Mouse (Mus musculus) liver, adult (tissue): ENCODE data around the gene Optn.
A peak's percentile ranks its signal among the peaks of the same experiment; 100 is the strongest.

ENCODE experiments used
- GATA4 ChIP-seq: IDR thresholded peaks from 2 replicates; pipeline ENCODE4 v1.6.1; 2014; ENCODE audit warnings: mild to moderate bottlenecking, low read length; ENCODE audit not compliant: insufficient replicate concordance

Gene Optn

DNA sequence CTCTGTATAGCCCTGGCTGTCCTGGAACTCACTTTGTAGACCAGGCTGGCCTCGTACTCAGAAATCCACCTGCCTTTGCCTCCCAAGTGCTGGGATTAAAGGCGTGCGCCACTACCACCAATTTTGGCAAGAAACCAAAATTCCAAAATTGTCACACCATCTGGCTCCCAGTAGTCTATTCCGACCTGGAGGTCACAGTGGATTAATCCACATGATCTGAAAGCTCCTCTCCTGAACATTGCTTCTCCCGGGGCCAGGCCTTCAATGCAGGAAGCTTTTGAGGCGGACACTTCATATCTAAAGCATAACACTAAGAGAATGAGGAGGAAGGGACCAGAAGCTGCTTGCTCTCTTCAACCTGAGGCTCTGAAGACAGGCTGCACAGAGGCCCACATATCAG, 48.3 kb downstream of the Optn start:
- TF ChIP-seq GATA4 = no peak

DNA sequence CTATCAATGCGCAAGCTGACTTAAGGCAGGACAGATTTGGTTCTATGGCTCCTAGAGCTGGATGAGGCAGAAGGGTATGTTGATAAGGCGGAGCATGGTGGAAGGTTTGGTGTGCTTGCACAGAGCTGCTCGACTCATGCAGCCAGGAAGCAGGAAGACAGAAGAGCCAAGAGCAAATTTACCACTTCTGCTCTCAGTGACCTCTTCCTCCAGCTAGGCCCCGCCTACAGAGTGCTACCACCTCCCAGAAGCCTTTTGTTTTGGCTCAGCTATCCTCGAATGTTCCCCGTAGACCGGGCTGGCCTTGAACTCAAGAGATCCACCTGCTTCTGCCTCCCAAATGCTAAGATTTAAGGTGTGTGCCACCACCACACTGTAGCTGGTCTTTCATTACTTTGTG, 49.2 kb downstream of the Optn start:
- TF ChIP-seq GATA4 = no peak

DNA sequence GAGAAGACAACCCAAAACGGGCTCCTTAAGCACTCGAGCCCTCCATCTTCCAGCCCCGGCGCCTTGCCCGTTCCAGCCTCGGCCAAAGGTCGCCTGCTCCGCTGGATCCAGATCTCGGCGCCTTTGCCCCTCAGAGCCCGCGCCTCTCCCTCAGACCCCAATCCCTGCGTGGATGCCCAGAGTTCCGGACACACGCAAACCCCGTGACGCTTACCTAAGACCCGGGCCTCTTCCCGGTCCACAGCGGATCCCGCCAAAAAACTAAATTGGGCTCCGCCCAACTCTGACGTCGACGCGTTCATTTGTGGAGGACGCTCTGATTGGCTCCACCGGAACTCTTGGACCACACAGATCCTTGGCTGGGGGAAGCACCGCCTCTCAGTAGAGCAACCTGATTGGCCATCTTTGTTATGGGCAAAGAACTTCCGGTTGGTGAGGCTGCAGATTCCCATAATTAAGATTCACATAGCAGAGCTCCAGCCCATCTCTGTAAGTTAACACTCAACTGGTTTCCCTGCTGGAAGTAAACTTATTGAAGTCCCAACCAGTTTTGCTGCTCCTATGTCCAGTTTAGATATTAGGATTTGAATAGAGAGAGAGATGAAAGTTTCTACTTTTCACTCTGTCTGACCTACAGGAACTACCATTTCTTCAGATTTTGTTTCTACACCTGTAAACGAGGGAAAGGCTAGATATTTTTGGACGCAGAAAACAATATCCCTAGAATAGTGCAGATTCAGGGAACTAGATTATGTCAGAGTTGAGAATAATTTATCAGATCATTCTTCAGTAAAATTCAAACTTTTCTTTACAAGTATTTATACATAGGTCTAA, 51.1 kb downstream of the Optn start, which contains the start of gene Mcm10:
Gene Mcm10, minus strand, starts transcription at position 301 of the 834 bp plus-strand sequence.
- no peak for TF ChIP-seq GATA4

DNA sequence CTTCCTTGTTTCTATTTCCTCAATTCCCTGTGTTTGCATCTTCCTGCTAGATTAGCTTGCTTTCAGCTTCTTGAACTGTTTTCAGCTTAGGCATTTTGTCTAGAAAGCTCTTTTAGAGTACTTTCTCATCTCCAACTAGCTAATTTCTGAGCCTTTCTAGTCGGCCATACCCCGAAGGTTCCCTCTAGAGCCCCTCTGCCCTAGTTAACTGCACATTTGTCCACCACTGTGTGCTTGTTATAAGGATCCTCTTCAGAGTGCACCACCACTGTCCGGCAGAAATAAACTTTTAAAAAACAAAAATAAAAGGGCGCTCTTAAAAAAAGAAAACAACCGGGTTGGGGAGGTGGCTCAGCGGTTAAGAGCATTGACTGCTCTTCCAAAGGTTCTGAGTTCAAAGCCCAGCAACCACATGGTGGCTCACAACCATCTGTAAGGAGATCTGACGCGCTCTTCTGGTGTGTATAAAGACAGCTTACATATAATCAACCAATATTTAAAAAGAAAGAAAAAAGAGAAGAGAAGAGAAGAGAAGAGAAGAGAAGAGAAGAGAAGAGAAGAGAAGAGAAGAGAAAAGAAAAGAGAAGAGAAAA, 51.9 kb downstream of the Optn start:
- TF ChIP-seq GATA4 = no peak

DNA sequence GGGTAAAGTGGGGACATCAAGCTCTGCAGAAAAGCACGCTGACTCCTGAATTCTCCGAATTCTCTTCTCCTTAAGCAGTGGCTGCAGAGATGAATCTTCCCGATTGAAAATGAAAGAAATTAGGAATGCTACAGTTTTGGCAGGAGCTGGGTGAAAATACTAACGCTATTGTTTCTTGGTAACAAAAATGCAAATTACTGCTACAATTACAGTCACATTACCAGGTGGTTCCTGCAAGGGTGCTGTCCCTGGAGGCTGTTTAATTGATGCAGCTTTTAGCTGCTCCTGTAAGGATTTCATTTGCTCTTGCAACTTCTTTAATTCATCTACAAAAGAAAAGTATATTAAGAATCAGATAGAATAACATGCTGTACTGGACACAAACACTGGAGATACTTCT, 56.7 kb downstream of the Optn start:
- TF ChIP-seq GATA4 = no peak

DNA sequence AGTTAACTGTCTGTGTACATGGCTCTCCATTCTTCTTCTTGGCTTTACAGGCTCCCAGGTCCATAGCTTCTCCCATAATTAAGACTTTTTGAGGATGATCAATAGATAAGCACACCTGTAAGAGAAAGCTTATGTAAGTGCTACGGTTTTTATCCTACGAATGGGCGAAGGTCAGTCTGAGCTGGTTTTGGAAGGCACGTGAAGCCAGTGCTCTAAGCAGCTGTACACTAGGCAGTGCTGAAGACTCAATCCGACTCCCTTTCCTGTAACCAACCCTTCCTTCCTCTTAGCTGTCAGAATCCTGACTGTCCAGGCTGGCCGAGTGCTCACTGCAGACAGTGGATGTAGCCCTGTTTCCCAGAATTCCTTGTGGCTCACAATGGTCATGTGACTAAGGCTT, 62.6 kb downstream of the Optn start:
- no peak for TF ChIP-seq GATA4

DNA sequence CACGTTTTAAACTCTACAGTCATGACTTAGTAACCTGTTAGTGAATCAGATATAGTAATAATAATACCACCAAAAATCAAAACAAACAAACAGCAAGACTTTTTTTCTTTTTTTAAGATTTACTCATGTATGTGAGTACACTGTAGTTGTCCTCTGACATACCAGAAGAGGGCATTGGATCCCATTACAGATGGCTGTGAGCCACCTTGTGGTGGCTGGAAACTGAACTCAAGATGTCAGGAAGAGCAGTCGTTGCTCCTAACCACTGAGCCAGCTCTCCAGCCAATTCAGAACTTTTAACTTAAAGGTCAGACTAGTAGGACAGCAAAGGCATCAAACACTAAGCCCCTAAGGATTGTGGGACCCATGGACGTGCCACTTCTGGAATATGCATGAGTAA, 64.9 kb downstream of the Optn start:
- no peak for TF ChIP-seq GATA4

DNA sequence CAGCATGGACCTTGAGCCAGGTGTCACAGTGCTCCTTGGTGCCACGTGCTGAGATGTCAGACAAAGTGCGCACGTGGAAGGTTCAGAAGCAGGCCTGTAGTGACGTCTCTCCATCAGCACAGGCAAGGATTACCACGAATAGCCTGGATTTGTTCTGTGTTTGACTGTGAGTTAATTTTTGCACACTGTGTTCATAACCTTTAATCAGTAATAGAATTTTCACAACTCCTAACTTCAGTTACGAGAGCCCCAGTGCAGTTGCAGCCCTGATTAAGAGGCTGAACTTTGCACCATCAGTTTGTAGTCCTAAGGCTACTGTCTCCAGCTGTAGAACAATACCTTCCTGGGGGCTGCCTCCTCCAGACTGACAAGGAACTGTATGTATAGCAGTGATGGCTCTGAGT, 67.4 kb downstream of the Optn start:
- peak; percentile 41; the same call in 1 of the 2 replicates for TF ChIP-seq GATA4

DNA sequence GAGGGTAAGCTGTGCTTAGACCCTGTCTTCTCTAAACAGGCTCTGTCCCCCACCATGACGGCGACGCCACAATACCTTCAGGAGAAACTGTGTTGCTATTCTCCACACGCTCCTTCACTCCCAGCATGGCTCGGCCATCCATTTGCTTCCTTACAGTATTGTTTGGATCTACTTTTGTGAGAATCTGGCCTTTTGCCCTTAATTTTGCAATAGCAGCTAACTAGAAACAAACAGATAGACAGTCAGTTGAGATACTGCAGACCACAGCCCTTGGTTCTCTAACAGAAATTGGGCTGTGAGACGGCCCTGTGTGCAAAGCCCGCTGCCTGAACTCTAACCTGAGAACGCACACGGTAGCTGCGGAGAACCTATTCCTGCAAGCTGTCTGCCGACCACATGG, 68.2 kb downstream of the Optn start:
- no peak for TF ChIP-seq GATA4

DNA sequence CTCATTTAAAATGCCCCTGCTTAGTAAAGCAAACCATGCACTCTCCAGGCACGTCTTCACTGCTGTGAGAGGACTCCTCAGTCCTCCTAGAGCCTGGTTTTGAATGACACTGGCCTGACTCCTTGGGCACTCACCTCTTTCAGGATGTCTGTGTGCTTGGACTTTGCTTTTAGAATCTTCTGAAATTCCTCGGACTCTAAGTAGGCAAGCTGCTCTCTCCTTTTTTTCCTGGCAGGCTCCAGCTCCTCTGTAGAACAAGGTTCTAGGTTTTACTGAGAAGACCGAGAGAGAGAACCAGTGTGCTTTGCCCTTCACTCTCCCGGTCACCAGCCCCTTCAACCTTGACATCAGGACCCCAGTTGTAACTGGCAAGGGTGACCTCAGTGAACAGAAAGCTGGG, 69.4 kb downstream of the Optn start:
- TF ChIP-seq GATA4 = no peak

DNA sequence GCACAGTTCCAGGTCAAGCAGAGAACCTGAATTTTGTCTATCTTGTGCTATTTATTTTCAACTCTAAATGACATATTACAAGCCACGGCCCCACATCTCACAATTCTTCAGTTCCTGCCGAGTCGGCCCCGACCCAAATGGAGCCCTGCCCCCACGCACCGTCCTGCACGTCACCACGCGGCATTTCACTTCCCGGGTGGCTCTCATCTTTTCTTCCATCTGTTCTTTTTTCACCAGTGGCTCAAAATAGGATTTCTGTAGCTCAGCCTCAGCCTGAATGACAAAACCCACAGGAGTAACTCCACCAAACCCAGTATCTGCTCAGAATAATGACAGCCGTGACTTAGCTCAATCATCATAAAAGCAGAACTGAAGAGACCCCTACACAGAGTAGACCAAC, 70.3 kb downstream of the Optn start:
- no peak for TF ChIP-seq GATA4

DNA sequence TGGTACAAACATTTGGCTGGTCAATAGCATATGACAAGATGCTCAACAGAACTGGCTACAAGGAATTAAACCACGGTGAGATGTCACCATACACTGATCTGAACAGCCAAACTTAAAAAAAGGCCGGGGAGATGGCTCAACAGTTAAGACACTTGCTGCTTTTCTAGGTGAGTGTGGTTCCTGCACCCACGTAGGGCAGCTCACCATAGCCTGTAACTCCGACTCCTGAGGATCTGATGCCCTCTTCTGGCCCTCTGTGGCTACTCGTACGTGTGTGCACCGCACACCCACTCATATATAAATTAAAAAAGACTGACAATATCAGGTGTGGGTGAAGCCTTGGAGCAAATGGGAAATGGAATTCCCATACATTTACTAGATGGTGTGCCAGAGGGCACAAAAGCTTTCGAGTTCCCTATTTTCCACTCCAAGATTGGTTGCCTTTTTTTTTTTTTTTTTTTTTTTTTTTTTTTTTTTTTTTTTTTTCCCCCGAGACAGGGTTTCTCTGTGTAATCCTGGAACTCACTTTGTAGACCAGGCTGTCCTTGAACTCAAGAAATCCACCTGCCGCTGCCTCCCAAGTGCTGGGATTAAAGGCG, 74.9 kb downstream of the Optn start:
- TF ChIP-seq GATA4 = no peak

DNA sequence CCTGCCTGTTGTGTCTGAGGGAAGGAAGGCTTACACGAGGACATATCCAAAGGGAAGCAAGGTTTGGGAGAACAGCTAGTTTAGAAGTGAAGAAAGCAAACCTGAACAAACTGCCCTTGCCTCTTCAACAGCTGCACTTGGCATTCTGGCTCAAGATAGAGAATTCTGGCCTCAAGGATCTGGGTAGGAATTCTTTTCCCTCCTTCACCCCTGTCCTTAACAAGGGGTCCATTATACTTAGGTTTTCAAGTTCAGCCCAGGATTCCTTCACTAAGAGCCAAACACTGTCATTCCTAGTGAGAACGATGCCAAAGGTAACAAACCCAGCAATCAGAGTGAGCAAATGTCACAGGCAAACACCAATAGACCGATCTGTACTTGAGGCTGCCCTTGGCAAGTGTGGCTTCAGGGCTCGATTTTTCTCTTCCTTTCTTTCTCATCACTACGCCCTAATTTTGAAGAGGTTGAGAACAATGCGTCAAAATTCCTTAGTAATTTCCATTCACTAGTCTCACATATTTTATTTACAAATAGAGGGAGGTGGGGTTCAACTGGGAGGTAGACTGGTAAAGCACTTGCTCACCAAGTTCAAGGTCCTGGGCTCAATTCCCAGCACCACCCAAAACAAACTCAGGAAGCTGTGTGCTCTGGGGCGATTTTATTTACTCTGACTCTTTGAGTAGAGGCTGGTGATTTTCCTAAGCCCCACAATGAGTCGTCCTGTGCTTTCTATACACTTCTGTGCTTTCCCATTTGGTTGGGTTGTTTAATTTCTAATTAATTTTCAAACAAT, 76.3 kb downstream of the Optn start:
- TF ChIP-seq GATA4 = no peak

DNA sequence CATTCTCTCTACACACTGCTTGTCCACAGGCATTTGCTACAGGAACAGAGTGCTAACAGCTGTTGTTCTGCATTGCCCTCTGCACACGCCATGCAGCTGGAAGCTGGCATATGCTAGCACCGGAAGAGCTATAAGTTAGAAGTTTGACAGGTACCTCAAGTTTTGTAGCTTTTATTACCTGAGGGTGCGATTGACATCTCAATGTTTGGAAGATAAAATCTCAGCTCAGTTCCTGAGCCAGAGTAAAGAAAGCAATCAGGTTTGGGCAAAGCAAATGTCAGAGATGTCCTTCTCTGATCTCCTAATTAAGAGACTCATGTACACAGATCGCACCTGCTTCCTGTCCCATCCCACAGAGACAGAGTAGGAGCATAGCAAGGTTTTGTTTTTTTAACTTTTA, 77.1 kb downstream of the Optn start:
- no peak for TF ChIP-seq GATA4

DNA sequence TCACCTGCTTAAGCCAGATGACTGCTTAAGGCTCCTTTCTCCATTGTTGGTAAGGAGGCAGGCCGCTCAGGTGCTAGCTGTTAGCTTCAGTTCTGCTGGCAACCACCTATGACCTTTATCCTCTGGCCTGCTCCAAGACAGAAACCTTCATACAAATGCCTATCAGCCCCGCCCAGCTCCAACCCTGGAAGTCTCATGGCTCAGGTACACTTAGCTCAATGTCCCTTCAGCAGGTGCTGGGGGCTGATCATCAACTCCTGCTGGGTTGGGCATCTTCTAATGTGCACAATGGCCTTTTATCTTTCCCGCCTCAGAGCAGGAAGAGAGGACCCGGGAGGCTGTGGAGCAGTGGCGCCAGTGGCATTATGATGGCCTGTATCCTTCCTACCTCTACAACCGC, 78.9 kb downstream of the Optn start:
- no peak for TF ChIP-seq GATA4

DNA sequence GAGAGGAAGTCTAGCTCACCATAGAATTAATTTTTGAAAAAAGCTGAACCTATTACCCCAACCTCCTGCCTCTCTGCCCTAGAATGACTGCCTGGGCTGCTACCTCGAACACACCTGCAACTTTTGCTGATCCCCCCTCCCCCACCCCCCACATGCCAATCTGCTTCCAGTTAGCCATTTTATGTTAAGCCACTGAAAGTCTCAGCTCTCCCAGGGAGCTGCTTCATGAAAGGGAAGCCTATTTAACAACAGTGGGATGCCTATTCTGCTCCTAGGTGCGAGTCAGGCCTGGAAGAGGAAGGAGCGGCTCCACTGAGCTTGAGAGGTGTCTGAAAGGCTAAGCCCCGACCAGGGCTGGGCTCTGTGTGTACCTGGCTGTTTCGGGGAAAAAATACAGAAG, 79.9 kb downstream of the Optn start:
- no peak for TF ChIP-seq GATA4

DNA sequence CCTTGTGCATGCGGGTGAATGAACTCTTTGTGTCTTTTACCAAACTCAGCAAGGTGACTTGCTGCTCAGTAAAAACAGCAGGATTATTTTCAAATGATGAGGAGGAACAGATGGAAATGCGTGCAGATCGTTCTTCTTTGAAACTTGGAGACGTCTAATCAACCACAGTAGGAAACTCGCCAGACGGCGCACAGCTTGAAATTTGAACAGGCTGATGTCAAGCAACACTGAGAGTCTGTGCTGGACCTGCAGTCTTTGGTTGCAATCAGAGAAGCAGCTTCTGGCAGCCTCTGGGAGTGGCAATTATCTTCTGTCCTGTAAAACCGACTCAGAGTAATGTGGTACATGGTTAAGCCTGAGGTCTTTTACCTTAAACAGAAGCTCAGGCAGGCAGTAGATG, 85.8 kb downstream of the Optn start:
- TF ChIP-seq GATA4 = no peak
